Mouse (Mus musculus): ENCODE results near the gene Anks1. TPM values are rescaled to one million over a fixed set of nuclear protein-coding genes. Genes with fewer than 3 reads are reported as not detected.
A peak's percentile ranks its signal among the peaks of the same experiment; 100 is the strongest.
"Not testable (repeated sequence)": the region's sequence is repeated elsewhere in the genome, so short reads cannot be mapped to it uniquely, and the experiment has no call there.

The Anks1 gene
- polyA plus RNA-seq, 1 experiment from 2014 or later: 7.7 TPM

DNA sequence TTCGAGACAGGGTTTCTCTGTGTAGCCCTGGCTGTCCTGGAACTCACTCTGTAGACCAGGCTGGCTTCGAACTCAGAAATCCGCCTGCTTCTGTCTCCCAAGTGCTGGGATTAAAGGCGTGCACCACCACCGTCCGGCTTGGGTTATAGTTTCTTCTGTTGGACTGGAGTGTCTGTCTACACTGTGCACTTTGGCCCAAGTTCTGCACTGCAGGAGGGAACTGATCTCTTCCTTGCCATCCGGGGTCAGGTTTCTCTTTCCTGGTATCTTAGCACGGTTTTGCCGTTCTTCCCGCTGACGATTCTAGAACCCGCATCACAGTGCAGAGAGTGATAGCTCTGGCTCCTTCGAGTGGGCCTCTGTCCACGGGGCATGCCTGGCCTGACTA is 73.0 kb downstream of the Anks1 start:
- H3K9me3 ChIP-seq; ATAC-seq (ENCODE audit: extremely low read depth, insufficient number of reproducible peaks, low FRiP score, low TSS enrichment); H3K27me3 ChIP-seq (replicated peaks); H3K4me2 ChIP-seq; H3K9ac ChIP-seq; H3K4me3 ChIP-seq; H3K4me1 ChIP-seq; H3K27ac ChIP-seq (replicated peaks): not testable (repeated sequence)
- WGBS: 85% methylated on average over 14 of the region's 14 CpGs
- peaks cover 48% of the 10 kb centered on the region for H3K36me3 ChIP-seq

DNA sequence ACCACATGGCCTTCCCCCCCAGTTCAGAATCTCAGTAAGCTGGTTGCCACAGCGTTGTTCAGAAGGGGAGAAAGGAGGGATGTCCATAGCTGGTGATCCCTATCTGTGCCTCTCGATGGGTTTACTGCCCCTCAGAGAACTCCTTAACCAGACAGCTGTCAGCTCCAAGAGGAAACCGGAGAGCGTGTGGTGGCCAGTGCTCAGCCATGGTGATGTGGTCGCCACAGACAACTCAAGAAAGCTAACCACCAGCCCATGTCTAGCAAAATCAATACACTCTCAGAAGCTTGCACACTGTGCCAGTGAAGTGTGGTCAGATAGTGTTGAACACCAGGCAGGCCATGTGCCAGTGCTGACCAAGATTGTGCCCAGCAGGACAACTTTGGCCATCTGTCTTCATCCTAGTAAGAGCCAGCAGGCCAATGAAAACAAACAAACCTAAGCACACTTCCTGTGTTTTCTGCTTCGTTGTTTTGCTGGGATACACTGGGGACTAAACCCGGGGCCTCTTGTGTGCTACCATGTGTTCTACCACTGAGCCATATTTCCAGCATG is 73.7 kb downstream of the Anks1 start:
- H3K4me1 ChIP-seq: peaks cover 4% of the 10 kb centered on the region; the same call in 1 of the 2 replicates
- no peak overlapping the region for H3K4me2 ChIP-seq
- 69% methylated on average over 7 of the region's 7 CpGs for WGBS
- no peak overlapping the region for H3K4me3 ChIP-seq
- H3K27ac ChIP-seq (replicated peaks): no peak overlapping the region
- no peaks in the 10 kb centered on the region for H3K9me3 ChIP-seq
- no peak for ATAC-seq (ENCODE audit: extremely low read depth, insufficient number of reproducible peaks, low FRiP score, low TSS enrichment)
- H3K27me3 ChIP-seq (replicated peaks): no peaks in the 10 kb centered on the region
- H3K9ac ChIP-seq: no peak overlapping the region
- peaks cover 48% of the 10 kb centered on the region for H3K36me3 ChIP-seq

- no peaks in the 10 kb centered on the region for H3K9me3 ChIP-seq
- H3K4me1 ChIP-seq: peaks cover 4% of the 10 kb centered on the region; the same call in 1 of the 2 replicates
- no peak overlapping the region for H3K4me2 ChIP-seq
- ATAC-seq (ENCODE audit: extremely low read depth, insufficient number of reproducible peaks, low FRiP score, low TSS enrichment): no peak
- H3K27ac ChIP-seq (replicated peaks): no peak overlapping the region
- H3K27me3 ChIP-seq (replicated peaks): no peaks in the 10 kb centered on the region
- H3K36me3 ChIP-seq: peaks cover 50% of the 10 kb centered on the region
- no peak overlapping the region for H3K4me3 ChIP-seq
- H3K9ac ChIP-seq: no peak overlapping the region
- WGBS: 86% methylated on average over 12 of the region's 12 CpGs
Observed at GRCm38 (mm10) chr17:27984421-27984820, 75.3 kb downstream of the Anks1 start.

- Histone ChIP-seq H3K27ac (replicated peaks) (no peak overlapping the region), H3K4me3 (no peak overlapping the region), H3K27me3 (replicated peaks) (no peaks in the 10 kb centered on the region), H3K4me2 (no peak overlapping the region), H3K9ac (no peak overlapping the region), H3K9me3 (no peaks in the 10 kb centered on the region), H3K4me1 (peaks cover 9% of the 10 kb centered on the region), H3K36me3 (peaks cover 50% of the 10 kb centered on the region)
- 90% methylated on average over 19 of the region's 19 CpGs for WGBS
- ATAC-seq (ENCODE audit: extremely low read depth, insufficient number of reproducible peaks, low FRiP score, low TSS enrichment): no peak
Observed at GRCm38 (mm10) chr17:27986106-27986505, 77.0 kb downstream of the Anks1 start.

- Histone ChIP-seq H3K9ac (no peak overlapping the region), H3K4me2 (no peak overlapping the region), H3K27me3 (replicated peaks) (no peaks in the 10 kb centered on the region), H3K9me3 (no peaks in the 10 kb centered on the region), H3K27ac (replicated peaks) (no peak overlapping the region), H3K4me3 (no peak overlapping the region), H3K4me1 (peaks cover 17% of the 10 kb centered on the region), H3K36me3 (peaks cover 77% of the 10 kb centered on the region)
- 29% methylated on average over 15 of the region's 15 CpGs for WGBS
- ATAC-seq (ENCODE audit: extremely low read depth, insufficient number of reproducible peaks, low FRiP score, low TSS enrichment): no peak
Observed at GRCm38 (mm10) chr17:27989807-27990542, 80.9 kb downstream of the Anks1 start.

DNA sequence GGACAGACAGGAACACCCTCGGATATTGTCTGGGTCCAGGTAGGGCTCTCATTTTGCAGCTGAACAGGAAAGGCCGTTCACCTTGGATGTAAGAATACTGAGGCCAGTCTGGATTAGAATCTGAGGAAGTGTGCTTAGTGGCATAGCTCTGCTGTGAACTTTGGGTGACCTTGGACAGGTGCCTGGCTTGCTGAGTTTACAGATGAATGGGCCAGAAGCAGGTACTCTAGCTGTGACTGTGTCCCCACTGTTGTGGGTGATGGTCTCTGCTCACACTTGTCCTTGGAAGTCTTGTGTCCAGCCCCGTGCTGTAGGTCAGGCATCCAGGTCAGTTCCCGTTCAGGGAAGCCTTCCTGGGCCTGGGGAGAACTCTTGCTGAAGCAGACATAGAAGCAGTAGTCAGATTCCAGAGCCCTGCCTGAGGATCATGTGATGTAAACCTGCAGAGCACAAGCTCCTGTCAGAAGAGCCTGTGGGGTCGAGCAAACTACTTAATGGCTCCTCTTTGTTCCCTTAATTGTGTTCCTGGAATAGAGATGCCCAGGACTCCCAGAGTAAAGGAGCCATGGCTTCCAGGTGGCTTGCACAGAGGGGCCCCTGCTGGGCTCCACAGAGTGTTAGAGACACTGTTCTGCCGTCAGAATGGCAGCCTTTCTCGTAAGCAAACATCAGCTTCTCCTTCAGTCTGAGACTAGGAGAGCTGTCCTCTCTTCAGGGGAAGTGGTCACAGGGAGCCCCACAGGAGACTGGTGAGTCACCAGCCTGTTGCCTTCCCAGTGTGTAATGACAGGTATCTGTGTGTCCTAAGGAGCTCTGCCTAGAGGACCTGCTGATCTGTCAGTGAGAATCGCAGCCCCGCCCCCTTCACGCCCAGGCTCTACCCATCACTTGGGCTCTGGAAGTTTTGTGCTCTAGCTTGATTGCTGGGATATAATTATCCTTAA is 85.2 kb downstream of the Anks1 start:
- ATAC-seq (ENCODE audit: extremely low read depth, insufficient number of reproducible peaks, low FRiP score, low TSS enrichment): no peak
- no peaks in the 10 kb centered on the region for H3K9me3 ChIP-seq
- H3K4me1 ChIP-seq: peaks cover 17% of the 10 kb centered on the region
- no peaks in the 10 kb centered on the region for H3K27me3 ChIP-seq (replicated peaks)
- H3K36me3 ChIP-seq: peaks cover 69% of the 10 kb centered on the region
- no peak overlapping the region for H3K4me3 ChIP-seq
- WGBS: 57% methylated on average over 10 of the region's 10 CpGs
- no peak overlapping the region for H3K4me2 ChIP-seq
- H3K27ac ChIP-seq (replicated peaks): 0 out of 2 replicates have a peak overlapping the region, but pooled peaks have one; percentile 13
- H3K9ac ChIP-seq: 0 out of 2 replicates have a peak overlapping the region, but pooled peaks have one; percentile 12

GRCm38 (mm10) chr17:27996320-27996719 is 87.2 kb downstream of the Anks1 start:
- Histone ChIP-seq H3K27me3 (replicated peaks) (no peaks in the 10 kb centered on the region), H3K4me1 (peaks cover 16% of the 10 kb centered on the region), H3K4me2 (no peak overlapping the region), H3K36me3 (peaks cover 63% of the 10 kb centered on the region), H3K4me3 (no peak overlapping the region), H3K9ac (no peak overlapping the region), H3K27ac (replicated peaks) (no peak overlapping the region), H3K9me3 (no peaks in the 10 kb centered on the region)
- no peak for ATAC-seq (ENCODE audit: extremely low read depth, insufficient number of reproducible peaks, low FRiP score, low TSS enrichment)
- WGBS: 73% methylated on average over 4 of the region's 4 CpGs

GRCm38 (mm10) chr17:27997212-27997611 is 88.1 kb downstream of the Anks1 start:
- ATAC-seq (ENCODE audit: extremely low read depth, insufficient number of reproducible peaks, low FRiP score, low TSS enrichment): no peak
- Histone ChIP-seq H3K9ac (no peak overlapping the region; the same call in 1 of the 2 replicates), H3K36me3 (peaks cover 54% of the 10 kb centered on the region), H3K9me3 (no peaks in the 10 kb centered on the region), H3K27me3 (replicated peaks) (no peaks in the 10 kb centered on the region), H3K4me1 (peaks cover 16% of the 10 kb centered on the region), H3K27ac (replicated peaks) (no peak overlapping the region), H3K4me3 (no peak overlapping the region), H3K4me2 (no peak overlapping the region)
- 58% methylated on average over 12 of the region's 12 CpGs for WGBS

GRCm38 (mm10) chr17:27999683-28000273 is 90.7 kb downstream of the Anks1 start:
- not testable (repeated sequence) for H3K9ac ChIP-seq; H3K9me3 ChIP-seq; H3K4me3 ChIP-seq; ATAC-seq (ENCODE audit: extremely low read depth, insufficient number of reproducible peaks, low FRiP score, low TSS enrichment); H3K27ac ChIP-seq (replicated peaks); H3K4me1 ChIP-seq; H3K4me2 ChIP-seq; H3K27me3 ChIP-seq (replicated peaks)
- 67% methylated on average over 13 of the region's 13 CpGs for WGBS
- peaks cover 36% of the 10 kb centered on the region for H3K36me3 ChIP-seq

DNA sequence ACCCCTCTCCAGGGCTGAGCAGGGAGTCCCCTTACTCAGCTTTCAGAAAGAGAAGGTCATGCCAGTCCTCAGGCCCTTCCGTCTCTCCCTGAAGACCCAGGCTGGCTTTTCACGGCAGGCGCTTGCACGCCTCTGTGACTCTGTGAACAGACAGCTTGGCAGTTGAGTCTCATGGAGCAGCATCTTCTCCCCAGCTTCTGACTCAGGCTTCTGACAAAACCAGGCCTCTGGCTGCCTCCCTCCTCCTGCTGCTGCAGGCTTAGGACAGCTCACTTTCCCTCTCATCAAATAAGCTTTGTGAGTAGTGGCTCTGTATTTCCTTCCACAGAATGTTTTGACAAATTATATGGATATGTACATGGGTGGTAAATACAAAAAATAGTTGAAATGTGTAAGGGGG is 91.3 kb downstream of the Anks1 start:
- Histone ChIP-seq H3K4me2 (no peak overlapping the region), H3K27ac (replicated peaks) (no peak overlapping the region), H3K4me3 (no peak overlapping the region), H3K4me1 (peaks cover 4% of the 10 kb centered on the region; the same call in 1 of the 2 replicates), H3K9ac (no peak overlapping the region), H3K36me3 (peaks cover 30% of the 10 kb centered on the region), H3K27me3 (replicated peaks) (no peaks in the 10 kb centered on the region), H3K9me3 (no peaks in the 10 kb centered on the region)
- ATAC-seq (ENCODE audit: extremely low read depth, insufficient number of reproducible peaks, low FRiP score, low TSS enrichment): no peak
- 92% methylated on average over 4 of the region's 4 CpGs for WGBS

DNA sequence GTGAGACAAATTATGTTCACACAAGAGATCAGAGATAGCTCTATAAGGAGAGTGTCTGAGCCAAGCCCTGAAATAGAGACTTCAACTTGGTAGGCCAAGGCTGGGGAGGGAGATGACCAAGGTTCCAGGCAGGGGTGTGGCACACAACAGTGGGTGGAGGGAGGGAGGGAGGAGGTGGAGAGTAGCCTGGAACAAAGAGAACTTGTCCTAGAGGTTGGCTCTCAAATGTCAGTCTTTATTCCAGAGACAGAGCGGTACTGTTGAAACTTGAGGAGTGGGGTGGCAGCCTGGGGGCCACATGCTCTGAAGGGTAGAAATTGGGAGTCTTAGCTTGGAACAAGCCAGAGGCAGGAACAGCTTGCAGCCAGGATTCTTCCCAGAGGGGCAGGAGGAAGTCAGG is 91.7 kb downstream of the Anks1 start:
- H3K27ac ChIP-seq (replicated peaks): no peak overlapping the region
- no peaks in the 10 kb centered on the region for H3K27me3 ChIP-seq (replicated peaks)
- no peak overlapping the region for H3K4me3 ChIP-seq
- no peak overlapping the region for H3K4me2 ChIP-seq
- no peaks in the 10 kb centered on the region for H3K9me3 ChIP-seq
- peaks cover 25% of the 10 kb centered on the region for H3K36me3 ChIP-seq
- ATAC-seq (ENCODE audit: extremely low read depth, insufficient number of reproducible peaks, low FRiP score, low TSS enrichment): no peak
- 86% methylated on average over 1 of the region's 1 CpGs for WGBS
- no peak overlapping the region for H3K9ac ChIP-seq
- H3K4me1 ChIP-seq: peaks cover 8% of the 10 kb centered on the region; the same call in 1 of the 2 replicates
